Mouse (Mus musculus) frontal cortex, adult (tissue): Measurements from ENCODE around the gene Vmn1r67.

Experiments used
- ATAC-seq: cut with Nextera tagmentation; 2 replicates; pipeline ENCODE4 v1.9.2; 2017; ENCODE audit warnings: mild to moderate bottlenecking, moderate library complexity, mixed read lengths; ENCODE audit not compliant: low TSS enrichment

Vmn1r67 gene

DNA sequence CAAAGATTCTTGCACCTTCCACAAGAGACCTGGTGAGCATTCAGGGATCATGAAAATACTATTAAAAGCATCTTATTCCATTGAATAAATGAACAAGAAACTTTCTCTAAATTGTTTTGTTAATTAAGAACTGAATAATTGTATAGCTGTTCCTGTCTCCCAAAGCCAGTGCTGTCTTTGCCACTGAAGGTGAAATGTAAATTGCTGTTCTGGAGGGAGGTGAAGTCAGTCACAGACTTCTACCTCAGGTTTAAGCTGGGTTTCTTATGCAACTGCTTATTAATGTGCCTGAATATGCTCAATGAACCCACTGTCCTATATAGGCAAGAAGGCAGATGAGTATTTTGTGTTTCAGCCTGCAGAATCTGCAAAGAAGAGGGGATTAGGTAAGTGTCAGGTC, at the start of gene Vmn1r67:
Gene Vmn1r67 (plus strand): TSS at position 301 of the 400 bp plus-strand sequence.
- ATAC-seq, result no peak

DNA sequence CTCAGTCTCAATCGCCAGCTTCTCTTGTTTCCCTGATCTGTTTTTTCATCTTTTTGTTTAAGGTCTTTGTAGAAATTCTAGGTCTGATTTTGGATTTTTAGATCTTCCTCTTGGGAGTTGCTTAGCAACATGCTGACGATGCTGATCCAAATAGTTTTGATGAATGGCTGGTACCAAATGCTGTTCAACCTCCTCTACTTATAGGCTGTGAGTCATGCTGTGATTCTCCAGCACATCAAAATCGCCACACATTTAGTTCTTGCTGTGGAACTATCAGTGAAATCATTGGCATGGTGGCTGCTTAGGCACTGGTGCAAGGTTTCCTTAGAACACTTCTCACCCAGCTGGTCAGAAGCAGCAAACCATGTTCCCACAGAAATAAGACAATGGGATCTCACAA, 15.0 kb downstream of the Vmn1r67 start:
- no peak; the same call in 1 of the 2 replicates for ATAC-seq

DNA sequence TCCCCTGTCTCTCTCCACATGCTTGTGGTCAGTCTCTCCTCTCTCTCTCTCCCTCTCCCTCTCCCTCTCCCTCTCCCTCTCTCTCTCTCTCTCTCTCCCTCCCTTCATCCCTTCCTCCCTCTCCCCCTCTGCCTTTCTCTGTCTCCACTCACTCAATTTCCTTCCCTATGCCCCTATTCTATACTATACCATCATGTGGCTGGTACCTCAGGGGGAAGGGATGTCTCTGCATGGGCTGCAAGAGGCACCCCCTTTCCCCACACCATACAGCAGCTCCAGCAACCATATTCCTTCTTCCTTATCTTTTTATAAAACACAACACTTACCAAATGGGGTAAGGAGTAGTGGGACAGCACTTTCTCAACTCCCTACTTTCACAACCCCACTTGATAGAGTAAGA, 36.7 kb downstream of the Vmn1r67 start:
- no peak for ATAC-seq

DNA sequence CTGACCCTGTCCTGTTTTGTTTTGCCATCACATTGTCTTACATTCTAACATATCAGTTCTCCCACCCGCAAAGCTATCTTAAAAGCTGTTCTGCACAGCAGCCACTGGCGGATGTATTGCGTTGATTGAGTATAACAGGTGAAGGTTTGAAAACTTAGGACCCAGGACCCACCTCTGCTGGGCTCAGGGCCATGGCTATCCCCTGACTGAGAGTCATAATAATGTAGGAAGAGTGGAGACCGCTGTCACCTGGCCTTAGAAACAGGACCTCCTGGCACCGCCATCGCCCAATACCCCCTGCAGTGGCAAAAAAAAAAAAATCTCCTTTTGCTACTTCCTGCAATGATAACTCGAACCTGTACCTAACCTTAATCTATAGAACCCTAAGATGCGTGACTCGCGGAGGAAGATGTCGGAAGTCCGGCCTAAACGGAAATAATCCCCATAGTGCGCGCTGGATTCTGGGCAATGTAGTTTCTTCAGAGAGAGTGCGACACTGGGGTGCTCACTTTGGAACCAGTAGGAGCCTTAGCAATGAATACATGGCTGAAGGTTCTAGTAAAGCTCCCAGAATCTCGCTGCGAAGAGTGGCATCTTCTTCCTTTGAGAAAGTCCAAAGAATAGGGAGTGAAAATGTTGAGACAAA, 37.6 kb downstream of the Vmn1r67 start:
- ATAC-seq, result peak; percentile 57; the same call in 1 of the 2 replicates

DNA sequence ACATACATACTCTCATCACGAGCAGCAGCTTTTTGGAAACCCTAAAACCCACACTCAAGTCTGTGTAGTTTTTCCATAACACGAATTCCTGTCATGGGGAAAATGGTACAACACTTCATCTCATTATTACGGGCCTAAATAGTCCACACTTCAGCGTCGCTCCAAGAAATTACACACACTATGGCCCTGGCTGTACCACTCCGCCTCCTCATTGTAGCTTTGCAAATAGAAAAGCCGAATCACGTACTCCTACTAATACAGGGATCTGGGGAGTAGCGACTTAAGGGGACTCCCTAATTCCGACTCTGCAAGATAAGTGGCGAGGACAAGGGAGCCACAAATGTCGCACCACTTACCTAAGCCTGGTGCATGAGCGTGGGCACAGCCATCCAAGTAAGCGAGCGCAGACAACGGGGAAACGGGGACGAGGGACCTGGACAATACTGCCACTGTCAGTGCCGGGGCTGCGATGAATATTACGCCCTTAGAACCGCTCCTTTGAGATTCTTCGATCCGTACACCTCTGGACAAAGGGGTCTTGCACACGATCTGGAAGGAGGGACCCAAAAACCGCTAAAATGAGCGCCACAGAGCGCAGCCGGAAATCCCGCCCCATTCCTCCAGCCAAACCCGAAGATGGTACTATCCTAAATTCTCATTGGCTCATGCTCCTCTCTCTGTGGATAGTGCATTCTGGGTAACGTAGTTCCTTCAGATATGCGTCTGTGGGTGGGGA, 51.8 kb downstream of the Vmn1r67 start, which contains the start of gene Zik1:
Gene Zik1 (minus strand): TSS at position 609 of the 736 bp plus-strand sequence.
- ATAC-seq, result peak; percentile 99

DNA sequence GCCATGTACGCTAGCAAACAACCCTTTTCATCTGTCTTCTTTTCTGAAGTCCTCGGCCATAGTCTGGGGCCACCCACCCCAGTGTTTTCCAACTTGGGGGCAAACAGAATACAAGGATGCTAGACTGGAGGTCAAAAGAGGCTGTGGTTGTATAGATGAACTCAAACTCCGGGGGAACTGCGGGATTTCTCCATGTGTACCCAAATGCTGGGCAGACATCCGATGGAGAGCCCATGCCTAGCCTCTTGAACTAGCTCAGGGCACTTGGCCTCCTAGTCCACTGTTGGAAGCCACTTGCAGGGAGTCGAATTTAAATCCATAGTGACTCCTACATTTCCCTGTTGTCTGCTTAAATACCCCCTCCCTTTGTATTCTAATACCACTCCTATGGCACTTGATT, 52.4 kb downstream of the Vmn1r67 start:
- no peak for ATAC-seq
